Mouse (Mus musculus) erythroblast, embryonic 14.5 days (primary cell): ENCODE results near the gene Gm45711.

Experiments
- GATA1 ChIP-seq: IDR thresholded peaks from 2 replicates; pipeline ENCODE4 v1.6.1; 2012; ENCODE audit warnings: low read length, inconsistent platforms, mixed read lengths
- TAL1 ChIP-seq: IDR thresholded peaks from 3 replicates; pipeline ENCODE4 v1.6.1; 2012; ENCODE audit warnings: low read length, inconsistent platforms, mixed read lengths

DNA sequence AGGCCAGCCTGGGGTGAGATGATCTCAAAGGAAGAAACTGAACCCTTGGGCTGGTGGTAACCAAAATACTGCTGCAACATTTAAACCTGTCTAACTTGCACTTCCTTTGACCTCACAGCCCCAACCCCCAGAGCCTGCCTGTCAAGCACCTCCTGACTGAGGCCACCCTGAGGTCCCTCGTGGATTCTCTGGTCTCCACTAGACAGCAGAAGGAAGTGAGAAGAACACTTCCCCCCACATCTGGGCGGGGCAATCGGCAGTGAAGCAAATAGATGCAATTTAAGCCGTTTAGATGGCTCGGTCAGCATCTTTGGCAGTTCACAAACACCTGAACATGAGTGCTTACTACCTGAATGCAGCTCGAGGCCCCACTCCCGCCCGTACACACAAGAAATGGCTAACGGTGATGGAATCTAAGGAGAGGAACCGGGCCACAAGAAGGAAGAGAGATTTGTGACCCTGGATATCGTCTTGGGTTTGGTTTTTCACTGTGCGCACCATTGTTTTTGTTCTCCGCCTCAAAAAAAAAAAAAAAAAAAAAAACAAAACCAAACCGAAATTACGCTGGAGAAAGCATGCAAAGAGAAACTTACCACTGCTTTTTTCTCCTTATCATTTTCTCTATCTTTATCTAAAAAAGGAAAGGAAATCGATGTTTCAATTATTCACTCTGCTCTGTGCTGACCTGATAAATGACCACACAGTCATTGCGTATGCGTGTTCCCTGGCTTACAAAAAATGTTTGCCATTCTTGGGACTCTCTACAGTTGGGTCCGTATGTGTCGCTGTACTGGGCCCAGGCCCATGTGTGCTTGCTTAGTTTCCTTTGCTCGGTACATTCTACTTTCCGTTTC is 62.6 kb downstream of the Gm45711 start:
- TF ChIP-seq GATA1 (no peak), TAL1 (no peak)
